Mouse (Mus musculus): ENCODE measurements at regions not wholly inside any gene's neighbourhood (a gene's known extent, or its start where the extent isn't known, plus 50 kb on each side); places are given as distances from the start of the nearest gene placed in this dataset.

DNA sequence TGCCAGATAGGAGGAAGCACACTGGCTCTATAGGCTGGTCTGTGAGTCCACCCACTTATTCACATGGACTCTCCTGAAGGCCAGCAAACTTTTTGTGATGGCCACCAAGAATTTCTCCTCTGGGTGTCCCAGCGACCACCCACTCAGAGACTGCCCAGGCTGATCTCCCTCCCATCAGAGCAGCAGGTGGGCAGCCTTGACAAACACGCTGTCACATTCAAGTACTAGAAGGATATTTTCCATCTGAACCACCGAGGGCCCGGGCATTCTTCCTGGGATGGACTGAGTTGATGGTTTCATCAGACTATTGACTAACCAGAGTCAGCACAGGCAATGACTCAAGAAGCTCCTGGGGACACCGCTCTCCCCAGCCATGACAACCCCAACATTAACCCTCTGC, 196.5 kb upstream of the Sulf2 start:
- H3K27ac ChIP-seq, result no peak overlapping the region
- 85% methylated on average over 5 of the region's 5 CpGs for WGBS

DNA sequence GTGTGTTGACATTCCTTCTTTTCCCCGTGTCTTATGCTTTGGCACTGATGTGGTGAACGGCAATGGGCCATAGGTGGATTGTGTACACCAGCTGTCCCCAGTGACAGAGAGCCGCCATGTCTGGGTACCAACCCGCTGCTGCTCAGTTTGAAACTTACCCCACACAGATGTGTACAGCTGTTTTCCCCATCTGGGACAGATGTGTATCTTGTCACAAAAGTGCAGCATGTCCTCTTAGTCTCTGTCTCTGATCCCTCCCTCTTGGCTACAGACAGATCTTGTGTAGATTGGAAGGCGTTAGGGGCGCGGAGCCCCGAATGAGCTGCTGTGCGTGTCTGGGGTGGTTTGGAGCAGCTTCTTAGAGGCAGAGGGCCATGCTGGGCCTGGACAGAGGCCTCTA, 196.1 kb upstream of the Sulf2 start:
- no peak for ATAC-seq (ENCODE audit: insufficient number of reproducible peaks, insufficient read depth, low FRiP score, low TSS enrichment, low read depth)
- WGBS, result 87% methylated on average over 9 of the region's 9 CpGs
- no peaks in the 10 kb centered on the region for H3K36me3 ChIP-seq
- H3K27ac ChIP-seq, result no peak overlapping the region
- no peaks in the 10 kb centered on the region for H3K27me3 ChIP-seq
- H3K9me3 ChIP-seq, result no peaks in the 10 kb centered on the region
- H3K4me2 ChIP-seq, result no peak overlapping the region
- H3K4me1 ChIP-seq, result peaks cover 46% of the 10 kb centered on the region
- H3K4me3 ChIP-seq, result no peak overlapping the region
- H3K9ac ChIP-seq, result no peak overlapping the region

More for the DNA sequence above, 196.5 kb upstream of the Sulf2 start:
- no peaks in the 10 kb centered on the region for H3K9me3 ChIP-seq
- no peaks in the 10 kb centered on the region for H3K27me3 ChIP-seq
- H3K4me2 ChIP-seq, result no peak overlapping the region
- ATAC-seq (ENCODE audit: insufficient number of reproducible peaks, insufficient read depth, low FRiP score, low TSS enrichment, low read depth), result no peak
- no peak overlapping the region for H3K9ac ChIP-seq
- H3K4me3 ChIP-seq, result no peak overlapping the region
- H3K36me3 ChIP-seq, result no peaks in the 10 kb centered on the region
- peaks cover 42% of the 10 kb centered on the region for H3K4me1 ChIP-seq

DNA sequence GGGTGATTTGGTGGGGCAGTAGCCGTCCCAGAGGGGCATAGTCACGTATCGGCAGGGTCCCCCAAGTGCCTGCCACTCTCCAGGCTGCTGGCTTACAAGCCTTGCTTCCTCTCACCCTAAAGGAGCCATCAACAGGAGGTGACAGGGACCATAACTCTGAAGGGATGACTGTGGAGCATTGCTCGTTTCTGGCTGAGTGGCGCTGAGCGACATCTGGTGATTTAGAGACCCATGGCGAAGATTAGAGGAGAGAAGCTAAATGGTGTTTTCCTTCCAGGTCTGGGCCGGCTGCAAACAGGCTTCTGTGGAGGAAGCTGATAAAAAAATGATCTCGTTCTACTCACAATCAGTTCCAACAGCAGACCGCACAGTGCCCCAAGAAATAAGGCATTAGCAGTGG, 193.2 kb upstream of the Sulf2 start:
- no peak for ATAC-seq (ENCODE audit: insufficient number of reproducible peaks, insufficient read depth, low FRiP score, low TSS enrichment, low read depth)
- 54% methylated on average over 10 of the region's 10 CpGs for WGBS
- no peak overlapping the region for H3K9ac ChIP-seq
- H3K27ac ChIP-seq, result no peak overlapping the region
- no peaks in the 10 kb centered on the region for H3K36me3 ChIP-seq
- no peak overlapping the region for H3K4me2 ChIP-seq
- no peak overlapping the region for H3K4me3 ChIP-seq
- no peaks in the 10 kb centered on the region for H3K9me3 ChIP-seq
- H3K27me3 ChIP-seq, result no peaks in the 10 kb centered on the region
- H3K4me1 ChIP-seq, result peaks cover 42% of the 10 kb centered on the region

DNA sequence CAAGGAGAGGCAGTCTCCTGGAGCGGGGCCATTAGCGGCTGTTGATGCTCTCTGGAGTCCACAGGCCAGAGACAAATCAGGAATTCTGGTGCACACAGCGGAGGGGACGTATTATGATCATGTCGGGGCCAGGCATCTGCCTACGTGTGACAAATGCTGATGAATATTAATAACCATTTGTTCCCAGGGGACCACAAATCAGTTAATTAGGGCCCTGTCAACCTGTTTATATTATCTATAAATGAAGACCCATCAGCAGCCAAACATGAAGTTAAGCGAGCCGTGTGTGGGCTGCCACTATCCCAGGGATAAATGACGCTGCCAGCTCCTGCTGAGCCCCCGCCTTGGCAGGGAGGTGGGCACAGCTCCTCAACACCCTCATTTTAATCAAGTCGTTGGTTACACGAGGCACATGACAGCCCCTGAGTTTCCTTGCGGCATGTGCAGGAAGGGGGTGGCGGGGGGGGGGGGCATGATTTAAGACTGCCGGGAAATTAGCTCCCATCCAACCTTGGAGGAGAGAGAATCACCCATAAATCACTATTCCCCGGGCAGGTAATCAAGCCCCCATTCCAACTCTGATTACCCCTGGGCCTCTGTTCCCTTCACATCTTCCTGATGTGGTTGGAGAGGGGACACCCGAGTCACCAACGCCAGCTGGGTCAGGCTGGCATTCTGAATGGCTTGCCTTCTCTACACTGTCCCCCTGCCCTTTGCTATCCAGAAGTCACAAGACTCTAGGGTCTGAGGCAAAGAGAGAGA, 191.1 kb upstream of the Sulf2 start:
- Histone ChIP-seq H3K4me1 (peaks cover 45% of the 10 kb centered on the region), H3K36me3 (no peaks in the 10 kb centered on the region), H3K9me3 (no peaks in the 10 kb centered on the region), H3K9ac (no peak overlapping the region), H3K27me3 (no peaks in the 10 kb centered on the region), H3K4me2 (no peak overlapping the region), H3K4me3 (no peak overlapping the region), H3K27ac (no peak overlapping the region)
- no peak for ATAC-seq (ENCODE audit: insufficient number of reproducible peaks, insufficient read depth, low FRiP score, low TSS enrichment, low read depth)
- whole genome bisulfite sequencing, result 68% methylated on average over 18 of the region's 18 CpGs

DNA sequence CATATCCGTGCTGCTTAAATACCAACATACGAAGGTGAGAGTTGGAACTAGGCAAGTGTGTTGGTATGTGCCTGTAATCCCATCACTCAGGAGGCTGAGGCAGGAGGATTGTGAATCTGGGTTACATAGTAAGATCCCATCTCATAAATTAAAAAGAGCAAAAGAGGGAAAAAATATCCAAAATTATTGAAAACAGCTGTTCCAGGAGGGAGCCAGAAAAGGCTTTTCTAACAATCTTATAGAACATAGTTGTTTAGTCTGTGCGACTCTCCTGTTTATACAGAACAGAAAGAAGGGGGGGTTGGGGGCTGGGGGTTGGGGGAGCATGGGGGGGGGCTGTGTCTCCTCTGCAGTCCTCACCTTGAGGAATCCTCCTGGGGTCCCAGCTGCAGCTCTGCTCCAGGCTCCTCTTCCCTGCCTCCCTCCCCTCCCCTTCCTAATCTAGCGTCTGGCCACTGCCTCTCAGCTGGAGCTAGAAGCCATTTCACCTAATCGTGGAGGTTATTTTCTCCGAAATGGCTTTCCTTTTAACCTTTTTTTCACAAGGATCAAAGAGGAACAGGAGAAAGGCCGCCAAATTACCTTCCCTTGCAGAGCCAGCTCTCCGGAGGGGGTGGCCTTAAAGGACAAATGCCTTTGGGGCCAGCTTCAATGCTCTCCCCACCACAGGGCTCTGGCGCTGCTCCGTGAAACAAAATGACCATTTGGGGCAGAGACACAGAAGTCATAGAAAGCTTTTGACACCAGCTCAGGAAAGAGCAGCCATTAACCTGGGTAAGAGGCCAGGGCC, 188.3 kb upstream of the Sulf2 start:
- Histone ChIP-seq H3K9me3 (no peaks in the 10 kb centered on the region), H3K36me3 (no peaks in the 10 kb centered on the region), H3K4me3 (no peak overlapping the region), H3K27me3 (no peaks in the 10 kb centered on the region), H3K27ac (peak overlapping the region; percentile 68), H3K4me2 (0 out of 2 replicates have a peak overlapping the region, but pooled peaks have one; percentile 9), H3K4me1 (peaks cover 44% of the 10 kb centered on the region), H3K9ac (0 out of 2 replicates have a peak overlapping the region, but pooled peaks have one; percentile 3)
- ATAC-seq (ENCODE audit: insufficient number of reproducible peaks, insufficient read depth, low FRiP score, low TSS enrichment, low read depth), result no peak
- 20% methylated on average over 10 of the region's 10 CpGs for WGBS

DNA sequence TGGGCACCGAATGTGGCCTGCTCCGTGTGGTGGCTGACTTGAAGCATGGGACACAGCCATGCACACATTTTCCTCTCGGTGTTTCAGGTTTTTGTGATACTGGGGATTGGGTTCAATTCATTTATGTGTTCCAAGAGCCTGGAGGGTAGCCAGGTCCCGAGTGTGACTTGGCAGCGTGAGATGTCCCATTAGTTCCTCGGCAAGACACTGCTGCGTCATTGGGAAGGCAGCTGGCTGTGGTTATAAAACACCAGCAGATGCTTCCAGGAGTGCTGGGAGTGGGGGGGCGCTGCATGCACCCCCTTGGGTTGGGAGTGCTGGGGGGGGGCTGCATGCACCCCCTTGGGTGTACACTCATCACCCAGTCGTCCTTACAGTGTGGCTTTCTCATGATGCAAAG, 186.9 kb upstream of the Sulf2 start:
- Histone ChIP-seq H3K27ac (no peak overlapping the region; the same call in 1 of the 2 replicates), H3K4me1 (peaks cover 51% of the 10 kb centered on the region), H3K4me3 (no peak overlapping the region), H3K9ac (no peak overlapping the region), H3K9me3 (no peaks in the 10 kb centered on the region), H3K4me2 (no peak overlapping the region), H3K27me3 (no peaks in the 10 kb centered on the region), H3K36me3 (no peaks in the 10 kb centered on the region)
- no peak for ATAC-seq (ENCODE audit: insufficient number of reproducible peaks, insufficient read depth, low FRiP score, low TSS enrichment, low read depth)
- 79% methylated on average over 9 of the region's 9 CpGs for WGBS

DNA sequence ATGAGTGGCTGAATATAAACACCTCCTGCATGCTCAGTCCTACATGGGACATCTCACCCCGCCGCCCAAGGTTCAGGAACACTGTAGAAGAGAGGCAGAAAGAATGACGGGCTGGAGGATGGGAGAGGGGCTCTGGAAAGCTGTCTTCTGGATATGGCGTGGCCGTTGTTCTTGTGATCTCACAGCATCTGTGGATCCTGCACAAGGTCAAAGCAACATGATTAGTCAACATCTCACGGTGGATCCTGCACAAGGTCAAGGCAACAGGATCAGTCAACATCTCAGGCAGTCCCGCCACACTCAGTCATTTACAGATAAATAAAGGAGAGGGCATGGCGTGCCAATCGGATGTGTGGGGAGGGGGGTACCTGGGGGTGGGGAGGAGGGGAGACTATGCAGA, 184.7 kb upstream of the Sulf2 start:
- Histone ChIP-seq H3K36me3 (no peaks in the 10 kb centered on the region), H3K27me3 (no peaks in the 10 kb centered on the region), H3K9me3 (no peaks in the 10 kb centered on the region), H3K4me3 (no peak overlapping the region), H3K27ac (no peak overlapping the region), H3K9ac (no peak overlapping the region), H3K4me2 (no peak overlapping the region), H3K4me1 (peaks cover 60% of the 10 kb centered on the region)
- no peak for ATAC-seq (ENCODE audit: insufficient number of reproducible peaks, insufficient read depth, low FRiP score, low TSS enrichment, low read depth)
- 95% methylated on average over 9 of the region's 9 CpGs for WGBS

DNA sequence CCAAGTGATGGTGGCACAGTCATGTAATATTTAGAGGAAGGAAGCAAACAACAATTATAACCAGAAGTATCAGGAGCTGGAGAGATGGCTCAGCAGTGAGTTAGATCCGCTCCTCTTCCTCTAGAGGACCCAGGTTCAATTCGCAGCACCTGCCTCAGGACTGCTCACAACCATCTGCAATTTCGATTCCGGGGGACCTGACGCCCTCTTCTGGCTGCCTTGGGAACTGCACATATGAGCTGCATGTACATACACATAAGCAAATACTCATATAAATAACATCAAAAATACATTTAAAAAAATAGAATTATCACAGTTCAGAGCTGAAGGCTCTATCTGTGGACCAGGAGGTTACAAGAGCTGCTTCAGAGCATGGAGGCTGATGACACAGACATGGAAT, 184.0 kb upstream of the Sulf2 start:
- Histone ChIP-seq H3K27me3 (no peaks in the 10 kb centered on the region), H3K9me3 (no peaks in the 10 kb centered on the region), H3K9ac (no peak overlapping the region), H3K4me2 (no peak overlapping the region), H3K36me3 (no peaks in the 10 kb centered on the region), H3K4me3 (no peak overlapping the region), H3K27ac (0 out of 2 replicates have a peak overlapping the region, but pooled peaks have one; percentile 52), H3K4me1 (peaks cover 65% of the 10 kb centered on the region)
- no peak for ATAC-seq (ENCODE audit: insufficient number of reproducible peaks, insufficient read depth, low FRiP score, low TSS enrichment, low read depth)
- 80% methylated on average over 5 of the region's 5 CpGs for WGBS

DNA sequence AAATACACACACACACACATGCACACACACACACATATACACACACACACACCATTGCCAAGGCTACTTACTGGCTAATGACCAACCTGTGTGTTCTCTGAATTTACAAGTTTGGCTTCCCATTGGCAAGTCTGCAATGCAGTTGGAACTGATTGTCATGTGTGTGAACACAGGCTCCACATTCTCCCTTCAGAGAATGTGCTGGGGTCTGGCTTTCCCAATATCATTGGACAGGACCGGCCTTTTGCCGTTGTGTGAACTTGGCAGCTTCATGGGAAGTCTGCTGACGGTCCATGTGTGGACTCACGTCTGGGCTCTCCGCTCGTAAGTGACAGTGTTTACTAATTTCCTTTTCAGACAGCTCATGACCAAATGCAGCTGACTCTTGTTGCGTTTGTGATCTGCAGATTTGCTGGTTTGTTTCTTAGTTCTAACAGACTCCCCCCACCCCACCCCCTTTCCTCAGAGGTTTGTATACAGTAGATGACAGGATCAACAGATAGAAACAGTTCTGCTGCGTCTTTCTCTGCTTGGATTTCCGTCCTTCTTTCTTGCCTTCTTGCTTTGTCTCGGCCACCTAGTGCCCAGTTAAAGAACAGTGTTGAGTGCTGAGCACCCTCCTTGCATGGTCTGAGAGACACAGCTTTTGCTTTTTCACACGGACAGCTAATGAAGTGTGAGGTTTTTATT, 183.1 kb upstream of the Sulf2 start:
- H3K36me3 ChIP-seq, result no peaks in the 10 kb centered on the region
- H3K4me1 ChIP-seq, result peaks cover 67% of the 10 kb centered on the region
- H3K27me3 ChIP-seq, result no peaks in the 10 kb centered on the region
- no peak overlapping the region for H3K4me2 ChIP-seq
- WGBS, result 35% methylated on average over 11 of the region's 11 CpGs
- no peak overlapping the region for H3K9ac ChIP-seq
- H3K27ac ChIP-seq, result peak overlapping the region; percentile 52
- ATAC-seq (ENCODE audit: insufficient number of reproducible peaks, insufficient read depth, low FRiP score, low TSS enrichment, low read depth), result no peak
- no peak overlapping the region for H3K4me3 ChIP-seq
- H3K9me3 ChIP-seq, result no peaks in the 10 kb centered on the region

DNA sequence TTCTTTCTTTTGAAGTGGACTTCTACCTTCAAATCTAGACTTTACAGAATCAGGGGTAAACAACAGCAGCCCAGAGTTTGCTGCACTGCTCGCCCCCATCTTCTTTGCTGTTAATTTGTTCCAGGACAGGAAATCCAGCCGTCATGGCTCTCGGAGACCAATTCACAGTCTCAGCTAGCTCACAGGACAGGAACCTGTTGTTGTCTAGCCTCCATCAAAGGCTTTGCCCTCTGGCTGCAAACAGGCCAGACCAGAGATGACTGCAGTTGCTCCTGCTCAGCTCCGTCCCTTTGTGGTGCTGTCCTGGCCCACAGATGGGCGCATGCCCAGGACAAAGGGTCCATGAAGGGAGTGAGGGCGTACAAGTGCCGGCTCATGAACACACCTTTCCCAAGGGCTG, 182.2 kb upstream of the Sulf2 start:
- H3K36me3 ChIP-seq, result no peaks in the 10 kb centered on the region
- H3K4me3 ChIP-seq, result no peak overlapping the region
- ATAC-seq (ENCODE audit: insufficient number of reproducible peaks, insufficient read depth, low FRiP score, low TSS enrichment, low read depth), result no peak
- H3K9me3 ChIP-seq, result no peaks in the 10 kb centered on the region
- H3K27ac ChIP-seq, result peak overlapping the region; percentile 52; the same call in 1 of the 2 replicates
- 22% methylated on average over 7 of the region's 7 CpGs for WGBS
- H3K9ac ChIP-seq, result no peak overlapping the region; the same call in 1 of the 2 replicates
- H3K4me2 ChIP-seq, result no peak overlapping the region
- H3K4me1 ChIP-seq, result peaks cover 74% of the 10 kb centered on the region
- no peaks in the 10 kb centered on the region for H3K27me3 ChIP-seq

DNA sequence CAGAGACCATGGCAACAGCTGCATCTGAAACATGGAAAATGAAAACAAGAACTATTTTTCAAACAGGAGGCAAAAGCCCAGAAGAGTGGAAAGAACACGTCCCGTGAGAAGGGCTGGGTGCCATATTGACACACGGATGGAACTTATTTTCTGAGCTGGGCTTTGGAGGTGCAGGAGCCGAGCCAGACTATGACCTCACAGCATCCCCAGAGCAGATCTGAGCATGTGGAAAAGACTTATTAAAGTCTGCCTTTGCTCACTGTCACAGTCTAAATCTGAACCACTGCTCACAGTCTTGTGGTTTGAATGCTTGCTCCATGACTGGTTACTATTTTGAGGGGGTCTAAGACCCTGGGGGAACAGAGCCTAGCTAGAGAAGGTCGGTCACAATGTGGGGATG, 180.2 kb upstream of the Sulf2 start:
- Histone ChIP-seq H3K9ac (no peak overlapping the region), H3K4me3 (no peak overlapping the region), H3K4me1 (peaks cover 71% of the 10 kb centered on the region), H3K27ac (peak overlapping the region; percentile 80), H3K36me3 (no peaks in the 10 kb centered on the region), H3K27me3 (no peaks in the 10 kb centered on the region), H3K4me2 (no peak overlapping the region), H3K9me3 (no peaks in the 10 kb centered on the region)
- WGBS, result 26% methylated on average over 5 of the region's 5 CpGs
- peak; percentile 46 for ATAC-seq (ENCODE audit: insufficient number of reproducible peaks, insufficient read depth, low FRiP score, low TSS enrichment, low read depth)

Data from embryonic facial prominence, embryonic 13.5 days (tissue).